Mouse (Mus musculus) megakaryocyte, embryonic 14.5 days (primary cell): ENCODE measurements around the gene Ino80e.

Experiments
- FLI1 ChIP-seq: IDR thresholded peaks from 2 replicates; pipeline ENCODE4 v1.6.1; 2012; ENCODE audit warnings: low read length, inconsistent platforms, mixed read lengths
- GATA1 ChIP-seq: IDR thresholded peaks from 3 replicates; pipeline ENCODE4 v1.6.1; 2012; ENCODE audit warnings: mixed read lengths, low read length, inconsistent platforms, borderline replicate concordance

GRCm38 (mm10) chr7:126881040-126881439 lies 18.9 kb upstream of the Ino80e start:
- TF ChIP-seq GATA1: no peak
- no peak for TF ChIP-seq FLI1
